Mouse (Mus musculus): ENCODE data around the gene Gfi1.

- TF ChIP-seq CTCF (IDR thresholded peaks at IDR 0.05; ENCODE audit: low read depth, low read length): no peak
- TF ChIP-seq GATA1 (IDR thresholded peaks at IDR 0.05; ENCODE audit: borderline replicate concordance, low read length): no peak
These were observed 1.2 kb upstream of the Gfi1 start for GRCm38 (mm10) chr5:107727007-107727402.
